Mouse (Mus musculus): Measurements from ENCODE around the gene Tent5c.

GRCm38 (mm10) chr3:100466551-100466950 lies 22.6 kb downstream of the Tent5c start:
- TF ChIP-seq CTCF (IDR thresholded peaks at IDR 0.05; ENCODE audit: extremely low read depth, insufficient read depth, insufficient read length, insufficient replicate concordance) (no peak), POLR2A (IDR thresholded peaks at IDR 0.05; ENCODE audit: low read depth, low read length) (no peak)

Data from spleen, adult 2 months (tissue).